Mouse (Mus musculus): Measurements from ENCODE around the gene Synpo2. TPM values are rescaled to one million over a fixed set of nuclear protein-coding genes. Genes with fewer than 3 reads are reported as not detected.
"Not testable (repeated sequence)": the region's sequence is repeated elsewhere in the genome, so short reads cannot be mapped to it uniquely, and the experiment has no call there.

Gene Synpo2
- polyA plus RNA-seq, 1 experiment from 2014 or later, result 39.9 TPM

- H3K27ac ChIP-seq (ENCODE audit: low read length), result no peak overlapping the region
Measured at GRCm38 (mm10) chr3:123128781-123129180, 107.2 kb downstream of the Synpo2 start.

GRCm38 (mm10) chr3:123128091-123128490 lies 107.9 kb downstream of the Synpo2 start:
- no peak overlapping the region for H3K27ac ChIP-seq (ENCODE audit: low read length)
- H3K27me3 ChIP-seq (ENCODE audit: control insufficient read depth, insufficient read depth, low read length), result no peaks in the 10 kb centered on the region
- no peak for ATAC-seq (ENCODE audit: insufficient number of reproducible peaks, insufficient read depth, low FRiP score, low read depth)
- H3K36me3 ChIP-seq (ENCODE audit: control insufficient read depth, insufficient read depth, low read length), result no peaks in the 10 kb centered on the region
- H3K4me1 ChIP-seq (ENCODE audit: control insufficient read depth, insufficient read depth, low read length), result no peaks in the 10 kb centered on the region
- no peaks in the 10 kb centered on the region for H3K9me3 ChIP-seq (ENCODE audit: control insufficient read depth, low read depth, low read length)
- H3K4me3 ChIP-seq (ENCODE audit: low read depth, low read length), result no peak overlapping the region
- no peak overlapping the region for H3K9ac ChIP-seq (replicated peaks; ENCODE audit: low read depth, low read length)
- H3K4me2 ChIP-seq (replicated peaks; ENCODE audit: low read depth, low read length), result no peak overlapping the region
- 67% methylated on average over 7 of the region's 7 CpGs for whole genome bisulfite sequencing

More at GRCm38 (mm10) chr3:123128781-123129180, 107.2 kb downstream of the Synpo2 start:
- Histone ChIP-seq H3K27me3 (ENCODE audit: control insufficient read depth, insufficient read depth, low read length) (no peaks in the 10 kb centered on the region), H3K36me3 (ENCODE audit: control insufficient read depth, insufficient read depth, low read length) (no peaks in the 10 kb centered on the region), H3K4me3 (ENCODE audit: low read depth, low read length) (no peak overlapping the region), H3K4me1 (ENCODE audit: control insufficient read depth, insufficient read depth, low read length) (no peaks in the 10 kb centered on the region), H3K4me2 (replicated peaks; ENCODE audit: low read depth, low read length) (no peak overlapping the region), H3K9ac (replicated peaks; ENCODE audit: low read depth, low read length) (no peak overlapping the region), H3K9me3 (ENCODE audit: control insufficient read depth, low read depth, low read length) (no peaks in the 10 kb centered on the region)
- WGBS, result 72% methylated on average over 8 of the region's 8 CpGs
- no peak for ATAC-seq (ENCODE audit: insufficient number of reproducible peaks, insufficient read depth, low FRiP score, low read depth)

GRCm38 (mm10) chr3:123126741-123127140 lies 109.2 kb downstream of the Synpo2 start:
- H3K9ac ChIP-seq (replicated peaks; ENCODE audit: low read depth, low read length); H3K4me3 ChIP-seq (ENCODE audit: low read depth, low read length): not testable (repeated sequence)
- WGBS, result 93% methylated on average over 4 of the region's 4 CpGs

GRCm38 (mm10) chr3:123123817-123124216 lies 112.1 kb downstream of the Synpo2 start:
- Histone ChIP-seq H3K27ac (ENCODE audit: low read length) (no peak overlapping the region), H3K9me3 (ENCODE audit: control insufficient read depth, low read depth, low read length) (no peaks in the 10 kb centered on the region), H3K4me2 (replicated peaks; ENCODE audit: low read depth, low read length) (no peak overlapping the region), H3K4me1 (ENCODE audit: control insufficient read depth, insufficient read depth, low read length) (no peaks in the 10 kb centered on the region; the same call in 1 of the 2 replicates), H3K9ac (replicated peaks; ENCODE audit: low read depth, low read length) (no peak overlapping the region), H3K36me3 (ENCODE audit: control insufficient read depth, insufficient read depth, low read length) (no peaks in the 10 kb centered on the region), H3K27me3 (ENCODE audit: control insufficient read depth, insufficient read depth, low read length) (no peaks in the 10 kb centered on the region), H3K4me3 (ENCODE audit: low read depth, low read length) (no peak overlapping the region)
- no peak for ATAC-seq (ENCODE audit: insufficient number of reproducible peaks, insufficient read depth, low FRiP score, low read depth)
- 81% methylated on average over 8 of the region's 8 CpGs for WGBS

More at GRCm38 (mm10) chr3:123126741-123127140, 109.2 kb downstream of the Synpo2 start:
- not testable (repeated sequence) for H3K27me3 ChIP-seq (ENCODE audit: control insufficient read depth, insufficient read depth, low read length); H3K27ac ChIP-seq (ENCODE audit: low read length); H3K9me3 ChIP-seq (ENCODE audit: control insufficient read depth, low read depth, low read length); ATAC-seq (ENCODE audit: insufficient number of reproducible peaks, insufficient read depth, low FRiP score, low read depth); H3K4me1 ChIP-seq (ENCODE audit: control insufficient read depth, insufficient read depth, low read length); H3K36me3 ChIP-seq (ENCODE audit: control insufficient read depth, insufficient read depth, low read length); H3K4me2 ChIP-seq (replicated peaks; ENCODE audit: low read depth, low read length)

GRCm38 (mm10) chr3:123122151-123123030 lies 113.6 kb downstream of the Synpo2 start:
- no peaks in the 10 kb centered on the region for H3K36me3 ChIP-seq (ENCODE audit: control insufficient read depth, insufficient read depth, low read length)
- H3K4me1 ChIP-seq (ENCODE audit: control insufficient read depth, insufficient read depth, low read length), result no peaks in the 10 kb centered on the region; the same call in 1 of the 2 replicates
- no peak overlapping the region for H3K4me2 ChIP-seq (replicated peaks; ENCODE audit: low read depth, low read length)
- H3K9me3 ChIP-seq (ENCODE audit: control insufficient read depth, low read depth, low read length), result no peaks in the 10 kb centered on the region
- WGBS, result 64% methylated on average over 21 of the region's 21 CpGs
- no peak overlapping the region for H3K4me3 ChIP-seq (ENCODE audit: low read depth, low read length)
- 0 out of 2 replicates have a peak overlapping the region, but pooled peaks have one; percentile 15 for H3K27ac ChIP-seq (ENCODE audit: low read length)
- H3K9ac ChIP-seq (replicated peaks; ENCODE audit: low read depth, low read length), result no peak overlapping the region
- no peak for ATAC-seq (ENCODE audit: insufficient number of reproducible peaks, insufficient read depth, low FRiP score, low read depth)
- no peaks in the 10 kb centered on the region for H3K27me3 ChIP-seq (ENCODE audit: control insufficient read depth, insufficient read depth, low read length)

- no peaks in the 10 kb centered on the region for H3K27me3 ChIP-seq (ENCODE audit: control insufficient read depth, insufficient read depth, low read length)
- 24% methylated on average over 16 of the region's 16 CpGs for WGBS
- no peak overlapping the region; the same call in 1 of the 2 replicates for H3K9ac ChIP-seq (replicated peaks; ENCODE audit: low read depth, low read length)
- no peaks in the 10 kb centered on the region; the same call in 1 of the 2 replicates for H3K9me3 ChIP-seq (ENCODE audit: control insufficient read depth, low read depth, low read length)
- H3K27ac ChIP-seq (ENCODE audit: low read length), result peak overlapping the region; percentile 44; the same call in 1 of the 2 replicates
- H3K36me3 ChIP-seq (ENCODE audit: control insufficient read depth, insufficient read depth, low read length), result peaks cover 7% of the 10 kb centered on the region; the same call in 1 of the 2 replicates
- H3K4me1 ChIP-seq (ENCODE audit: control insufficient read depth, insufficient read depth, low read length), result peaks cover 7% of the 10 kb centered on the region; the same call in 1 of the 2 replicates
- peak overlapping the region; percentile 34 for H3K4me2 ChIP-seq (replicated peaks; ENCODE audit: low read depth, low read length)
- ATAC-seq (ENCODE audit: insufficient number of reproducible peaks, insufficient read depth, low FRiP score, low read depth), result peak; percentile 63; the same call in 1 of the 2 replicates
- H3K4me3 ChIP-seq (ENCODE audit: low read depth, low read length), result no peak overlapping the region
Measured at GRCm38 (mm10) chr3:123116903-123117302, 119.0 kb downstream of the Synpo2 start.

- H3K9me3 ChIP-seq (ENCODE audit: control insufficient read depth, low read depth, low read length), result no peaks in the 10 kb centered on the region; the same call in 1 of the 2 replicates
- peak overlapping the region; percentile 29; the same call in 1 of the 2 replicates for H3K4me2 ChIP-seq (replicated peaks; ENCODE audit: low read depth, low read length)
- WGBS, result 30% methylated on average over 15 of the region's 15 CpGs
- ATAC-seq (ENCODE audit: insufficient number of reproducible peaks, insufficient read depth, low FRiP score, low read depth), result no peak
- H3K27me3 ChIP-seq (ENCODE audit: control insufficient read depth, insufficient read depth, low read length), result no peaks in the 10 kb centered on the region
- peaks cover 10% of the 10 kb centered on the region; the same call in 1 of the 2 replicates for H3K36me3 ChIP-seq (ENCODE audit: control insufficient read depth, insufficient read depth, low read length)
- peaks cover 7% of the 10 kb centered on the region; the same call in 1 of the 2 replicates for H3K4me1 ChIP-seq (ENCODE audit: control insufficient read depth, insufficient read depth, low read length)
- H3K9ac ChIP-seq (replicated peaks; ENCODE audit: low read depth, low read length), result no peak overlapping the region
- no peak overlapping the region for H3K27ac ChIP-seq (ENCODE audit: low read length)
- no peak overlapping the region for H3K4me3 ChIP-seq (ENCODE audit: low read depth, low read length)
Measured at GRCm38 (mm10) chr3:123115770-123116527, 120.0 kb downstream of the Synpo2 start.

GRCm38 (mm10) chr3:123114001-123114635 lies 121.8 kb downstream of the Synpo2 start:
- Histone ChIP-seq H3K27me3 (ENCODE audit: control insufficient read depth, insufficient read depth, low read length) (no peaks in the 10 kb centered on the region), H3K4me2 (replicated peaks; ENCODE audit: low read depth, low read length) (no peak overlapping the region)

More at GRCm38 (mm10) chr3:123114001-123114635, 121.8 kb downstream of the Synpo2 start:
- Histone ChIP-seq H3K9me3 (ENCODE audit: control insufficient read depth, low read depth, low read length) (no peaks in the 10 kb centered on the region; the same call in 1 of the 2 replicates), H3K4me1 (ENCODE audit: control insufficient read depth, insufficient read depth, low read length) (peaks cover 7% of the 10 kb centered on the region; the same call in 1 of the 2 replicates), H3K9ac (replicated peaks; ENCODE audit: low read depth, low read length) (no peak overlapping the region), H3K36me3 (ENCODE audit: control insufficient read depth, insufficient read depth, low read length) (peaks cover 10% of the 10 kb centered on the region; the same call in 1 of the 2 replicates), H3K4me3 (ENCODE audit: low read depth, low read length) (no peak overlapping the region), H3K27ac (ENCODE audit: low read length) (no peak overlapping the region)
- WGBS, result 96% methylated on average over 21 of the region's 21 CpGs
- no peak for ATAC-seq (ENCODE audit: insufficient number of reproducible peaks, insufficient read depth, low FRiP score, low read depth)

Measured in stomach, embryonic 14.5 days (tissue).